Mouse (Mus musculus): ENCODE results near the gene Nek9. TPM values are rescaled to one million over a fixed set of nuclear protein-coding genes. Genes with fewer than 3 reads are reported as not detected.
A peak's percentile ranks its signal among the peaks of the same experiment; 100 is the strongest.

Gene Nek9
- 31.2 and 33.1 TPM in 2 replicates for polyA plus RNA-seq (2016; fragmentation: Nextera tagmentation; extraction: Ambion mirVana)

GRCm38 (mm10) chr12:85339243-85339729 lies at the start of gene Nek9:
Gene Nek9, minus strand, starts transcription at chr12:85339362.
- ATAC-seq (ENCODE audit: insufficient number of reproducible peaks, insufficient read depth, low FRiP score, low TSS enrichment) = peak; percentile 80
- Histone ChIP-seq H3K9me3 (no peaks in the 10 kb centered on the region), H3K4me1 (peaks cover 14% of the 10 kb centered on the region; the same call in 1 of the 2 replicates), H3K36me3 (peaks cover 5% of the 10 kb centered on the region), H3K4me3 (peak within 1 kb of the TSS; percentile 95), H3K9ac (peak within 1 kb of the TSS; percentile 95), H3K27me3 (no peaks in the 10 kb centered on the region), H3K27ac (peak within 1 kb of the TSS; percentile 88), H3K4me2 (replicated peaks) (peak within 1 kb of the TSS; percentile 62)
- under 1% methylated on average over 36 of the region's 36 CpGs for WGBS

GRCm38 (mm10) chr12:85385995-85386375 lies 46.8 kb upstream of the Nek9 start:
- no peaks in the 10 kb centered on the region for H3K4me1 ChIP-seq
- H3K27ac ChIP-seq = no peak overlapping the region
- no peak overlapping the region for H3K4me2 ChIP-seq (replicated peaks)
- H3K27me3 ChIP-seq = no peaks in the 10 kb centered on the region
- no peak overlapping the region for H3K9ac ChIP-seq
- 56% methylated on average over 5 of the region's 5 CpGs for WGBS
- H3K9me3 ChIP-seq = no peaks in the 10 kb centered on the region
- no peak overlapping the region for H3K4me3 ChIP-seq
- ATAC-seq (ENCODE audit: insufficient number of reproducible peaks, insufficient read depth, low FRiP score, low TSS enrichment) = no peak
- no peaks in the 10 kb centered on the region for H3K36me3 ChIP-seq

DNA sequence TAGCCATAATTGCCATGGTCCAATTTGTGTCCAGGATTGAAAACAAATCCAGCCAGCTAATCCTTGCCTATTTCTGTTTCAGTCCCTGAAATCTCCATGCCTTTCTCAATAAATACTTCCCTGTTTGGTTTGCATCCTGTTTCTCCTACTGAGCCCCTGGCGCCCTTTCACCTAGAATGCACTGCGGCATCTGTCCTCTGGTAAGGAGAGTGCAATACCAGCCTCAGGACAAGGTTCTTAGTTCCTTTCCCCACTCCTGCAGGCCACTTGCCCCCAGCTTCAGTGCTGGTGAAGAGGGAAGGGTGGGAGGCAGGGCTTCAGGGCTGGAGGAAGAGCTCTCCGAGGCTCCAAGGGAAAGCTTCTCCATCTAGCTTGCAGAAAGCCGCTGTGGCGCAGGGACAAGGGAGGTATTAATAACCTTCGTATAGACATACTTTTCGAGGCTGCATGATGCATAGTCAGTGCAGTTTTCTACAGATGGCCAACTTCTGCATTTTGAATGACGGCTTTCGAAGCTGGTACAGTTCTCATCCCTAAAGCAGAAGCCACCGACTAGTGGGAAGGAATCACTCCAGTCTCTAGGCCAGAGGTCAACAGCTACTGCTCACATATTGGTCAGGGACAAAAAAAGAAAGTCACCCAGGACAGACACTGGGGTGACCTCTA lies 46.3 kb upstream of the Nek9 start:
- Histone ChIP-seq H3K27me3 (no peaks in the 10 kb centered on the region), H3K9me3 (no peaks in the 10 kb centered on the region), H3K27ac (no peak overlapping the region), H3K4me2 (replicated peaks) (no peak overlapping the region), H3K9ac (no peak overlapping the region), H3K4me1 (no peaks in the 10 kb centered on the region), H3K4me3 (no peak overlapping the region), H3K36me3 (no peaks in the 10 kb centered on the region)
- WGBS = 70% methylated on average over 10 of the region's 10 CpGs
- no peak for ATAC-seq (ENCODE audit: insufficient number of reproducible peaks, insufficient read depth, low FRiP score, low TSS enrichment)

DNA sequence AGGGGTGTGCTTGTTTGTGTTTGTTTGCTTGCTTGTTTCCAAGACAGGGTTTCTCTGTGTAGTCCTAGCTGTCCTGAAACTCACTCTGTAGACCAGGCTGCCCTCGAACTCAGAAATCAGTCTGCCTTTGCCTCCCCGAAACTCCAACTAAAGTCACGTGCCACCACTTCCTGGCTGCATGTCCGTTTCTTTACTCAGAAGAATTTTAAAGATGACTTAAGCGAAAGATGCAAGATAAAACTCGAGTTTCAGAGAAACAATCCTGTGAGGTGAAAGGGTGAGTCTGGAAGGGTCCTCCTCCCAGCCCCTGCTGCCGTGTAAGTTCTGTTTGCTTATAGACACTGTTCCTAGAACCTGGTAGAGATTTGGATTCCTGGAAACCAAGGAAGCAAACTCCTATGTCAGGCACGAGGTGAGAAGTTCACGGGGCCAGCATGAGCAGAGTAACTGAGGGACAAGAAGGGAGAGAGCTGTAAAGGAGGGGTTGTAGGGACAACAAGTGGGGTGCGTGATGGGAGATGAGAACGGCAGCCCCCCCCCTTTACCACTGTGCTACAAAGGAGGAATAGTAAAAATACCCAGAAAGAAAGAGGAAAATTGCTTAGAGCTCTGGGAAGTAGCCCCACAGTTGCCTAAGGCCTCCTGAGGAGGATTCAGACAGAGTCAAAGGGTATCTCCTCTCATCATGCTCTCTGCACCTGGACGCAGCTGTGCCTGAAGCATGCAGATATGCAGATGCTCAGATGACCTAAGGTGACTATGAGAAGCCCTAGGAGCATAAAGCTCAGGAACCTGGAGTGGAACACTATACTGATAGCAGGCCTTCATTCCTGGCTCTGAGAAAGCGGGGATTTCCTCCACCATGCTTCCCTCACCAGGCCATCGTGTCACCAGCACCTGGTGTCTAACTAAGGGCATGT lies 43.9 kb upstream of the Nek9 start:
- H3K9me3 ChIP-seq = no peaks in the 10 kb centered on the region
- H3K9ac ChIP-seq = no peak overlapping the region
- H3K27ac ChIP-seq = no peak overlapping the region
- H3K4me1 ChIP-seq = no peaks in the 10 kb centered on the region
- no peak for ATAC-seq (ENCODE audit: insufficient number of reproducible peaks, insufficient read depth, low FRiP score, low TSS enrichment)
- no peaks in the 10 kb centered on the region for H3K27me3 ChIP-seq
- no peak overlapping the region for H3K4me3 ChIP-seq
- H3K4me2 ChIP-seq (replicated peaks) = no peak overlapping the region
- H3K36me3 ChIP-seq = no peaks in the 10 kb centered on the region
- 72% methylated on average over 14 of the region's 14 CpGs for WGBS

DNA sequence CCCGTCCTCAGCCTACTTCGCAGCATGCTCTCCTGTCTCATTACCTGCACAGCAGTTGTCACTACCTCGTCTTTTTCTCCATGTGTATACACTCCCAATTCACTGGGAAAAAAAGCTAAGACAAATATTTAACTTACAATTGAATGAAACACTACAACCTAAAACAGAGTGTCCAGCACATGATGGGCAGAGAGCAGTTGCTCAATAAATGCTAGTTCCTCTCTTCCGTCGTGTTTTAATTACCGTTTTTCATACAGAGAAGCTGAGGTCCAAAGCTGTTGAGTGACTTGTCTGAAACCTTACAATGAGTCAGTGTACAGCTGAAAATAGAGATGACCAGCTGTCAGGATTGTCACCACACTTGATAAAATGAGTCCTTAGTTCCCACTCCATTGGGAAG lies 42.4 kb upstream of the Nek9 start:
- Histone ChIP-seq H3K27ac (no peak overlapping the region), H3K9ac (no peak overlapping the region), H3K4me3 (no peak overlapping the region), H3K4me2 (replicated peaks) (no peak overlapping the region), H3K9me3 (no peaks in the 10 kb centered on the region), H3K4me1 (no peaks in the 10 kb centered on the region), H3K36me3 (no peaks in the 10 kb centered on the region), H3K27me3 (no peaks in the 10 kb centered on the region)
- no peak for ATAC-seq (ENCODE audit: insufficient number of reproducible peaks, insufficient read depth, low FRiP score, low TSS enrichment)
- WGBS = 86% methylated on average over 6 of the region's 6 CpGs

- WGBS = 71% methylated on average over 7 of the region's 7 CpGs
- Histone ChIP-seq H3K9ac (no peak overlapping the region), H3K9me3 (no peaks in the 10 kb centered on the region), H3K27me3 (no peaks in the 10 kb centered on the region), H3K4me2 (replicated peaks) (no peak overlapping the region), H3K36me3 (no peaks in the 10 kb centered on the region), H3K4me1 (no peaks in the 10 kb centered on the region), H3K4me3 (no peak overlapping the region), H3K27ac (no peak overlapping the region)
- no peak for ATAC-seq (ENCODE audit: insufficient number of reproducible peaks, insufficient read depth, low FRiP score, low TSS enrichment)
Observed at GRCm38 (mm10) chr12:85380942-85381341, 41.8 kb upstream of the Nek9 start.

DNA sequence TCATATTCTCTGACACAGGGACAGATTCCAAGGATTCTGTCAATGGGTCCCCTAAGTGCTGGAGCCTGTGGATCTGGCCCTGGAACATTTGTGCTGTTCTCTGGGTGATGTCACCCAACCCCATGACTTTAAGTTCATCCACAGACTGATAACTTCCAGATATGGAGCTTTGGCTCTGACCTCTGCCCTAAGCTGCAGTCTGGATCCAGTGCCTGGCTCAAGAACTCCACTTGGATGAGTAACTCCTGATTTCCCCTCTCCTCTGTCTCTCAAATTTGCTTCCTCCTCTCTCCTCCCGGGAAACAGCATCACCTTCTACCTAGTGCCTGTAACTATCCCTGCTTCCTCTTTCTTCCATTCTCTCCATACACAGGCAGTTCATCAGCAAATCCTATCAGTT lies 41.1 kb upstream of the Nek9 start:
- Histone ChIP-seq H3K9ac (no peak overlapping the region), H3K4me1 (no peaks in the 10 kb centered on the region), H3K27me3 (no peaks in the 10 kb centered on the region), H3K9me3 (no peaks in the 10 kb centered on the region), H3K36me3 (no peaks in the 10 kb centered on the region), H3K4me2 (replicated peaks) (no peak overlapping the region), H3K27ac (no peak overlapping the region), H3K4me3 (no peak overlapping the region)
- ATAC-seq (ENCODE audit: insufficient number of reproducible peaks, insufficient read depth, low FRiP score, low TSS enrichment) = no peak
- 69% methylated on average over 1 of the region's 1 CpGs for WGBS

DNA sequence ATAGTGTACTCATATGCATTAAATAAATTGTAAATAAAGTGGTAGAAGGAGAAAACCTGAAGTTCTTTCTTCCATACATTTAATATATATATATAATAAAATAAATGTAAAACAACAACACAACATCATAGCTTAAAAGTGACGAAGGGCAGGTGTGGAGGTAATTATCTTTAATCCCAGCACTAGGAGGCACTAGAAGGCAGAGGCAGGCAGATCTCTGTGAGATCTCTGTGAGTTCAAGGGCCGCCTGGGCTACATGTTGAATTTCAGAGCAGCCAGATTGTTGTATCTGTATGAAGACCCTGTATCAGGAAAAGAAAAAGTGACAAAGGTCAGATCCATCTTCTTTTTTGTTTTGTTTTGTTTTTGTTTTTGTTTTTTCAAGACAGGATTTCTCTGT lies 39.1 kb upstream of the Nek9 start:
- no peak for ATAC-seq (ENCODE audit: insufficient number of reproducible peaks, insufficient read depth, low FRiP score, low TSS enrichment)
- Histone ChIP-seq H3K27ac (no peak overlapping the region), H3K4me3 (no peak overlapping the region), H3K4me1 (no peaks in the 10 kb centered on the region), H3K27me3 (no peaks in the 10 kb centered on the region), H3K9ac (no peak overlapping the region), H3K9me3 (no peaks in the 10 kb centered on the region), H3K4me2 (replicated peaks) (no peak overlapping the region), H3K36me3 (no peaks in the 10 kb centered on the region)
- WGBS = 81% methylated on average over 2 of the region's 2 CpGs

- H3K27me3 ChIP-seq = no peaks in the 10 kb centered on the region
- H3K9ac ChIP-seq = peak within 1 kb of the TSS; percentile 83
- peak within 1 kb of the TSS; percentile 83 for H3K27ac ChIP-seq
- H3K4me3 ChIP-seq = peak within 1 kb of the TSS; percentile 79
- no peaks in the 10 kb centered on the region for H3K36me3 ChIP-seq
- 1% methylated on average over 37 of the region's 37 CpGs for WGBS
- peaks cover 7% of the 10 kb centered on the region for H3K4me1 ChIP-seq
- ATAC-seq (ENCODE audit: insufficient number of reproducible peaks, insufficient read depth, low FRiP score, low TSS enrichment) = peak; percentile 91
- H3K4me2 ChIP-seq (replicated peaks) = peak within 1 kb of the TSS; percentile 73
- no peaks in the 10 kb centered on the region for H3K9me3 ChIP-seq
Observed at GRCm38 (mm10) chr12:85374561-85375272, 35.6 kb upstream of the Nek9 start, which contains the start of gene Tmed10. Gene Tmed10, minus strand, starts transcription at chr12:85374847.

DNA sequence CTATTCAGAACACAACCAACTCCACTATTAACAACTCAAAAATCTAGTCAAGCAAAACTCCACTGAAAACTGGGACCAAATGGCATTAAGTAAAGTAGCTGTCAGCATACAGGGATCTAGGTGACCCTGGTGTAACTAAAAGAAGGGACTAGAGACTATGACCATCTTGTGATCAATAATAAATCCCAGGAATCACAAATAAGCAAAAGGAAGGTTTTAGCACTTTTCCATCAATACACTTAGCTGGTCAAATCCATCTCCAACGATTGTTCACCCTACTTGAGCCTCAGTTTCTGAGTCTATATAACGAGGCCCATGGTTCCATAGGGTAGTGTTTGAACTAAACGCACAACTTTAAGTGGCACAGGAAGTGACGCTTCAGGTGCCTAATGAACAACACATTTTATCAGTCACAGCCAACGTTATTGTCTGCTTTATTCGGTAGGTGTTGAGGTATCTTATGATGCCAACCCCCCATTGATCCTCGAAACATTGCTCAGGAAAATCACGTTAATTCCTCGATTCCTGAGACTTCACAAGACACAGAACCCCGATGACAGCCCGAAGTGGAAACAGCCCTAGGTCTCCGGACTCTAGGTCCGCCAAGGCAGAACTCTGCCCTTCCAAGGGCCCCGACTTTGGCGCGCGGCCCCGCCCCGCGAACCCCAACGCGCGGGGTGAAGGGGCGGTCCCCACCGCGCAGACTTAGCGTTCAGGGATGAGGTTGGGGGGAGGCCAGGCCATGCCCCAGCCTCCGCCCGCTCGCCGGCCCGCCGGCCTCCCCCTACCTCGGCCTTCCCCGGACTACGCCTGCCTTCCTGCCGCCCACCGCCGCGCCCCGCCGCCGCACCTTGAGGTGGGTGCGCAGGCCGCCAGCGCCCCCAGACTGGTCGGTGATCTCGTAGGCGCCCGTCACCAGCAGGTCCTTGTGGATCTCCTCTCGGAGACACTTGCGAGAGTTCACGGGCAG lies 34.7 kb upstream of the Nek9 start:
- H3K4me3 ChIP-seq = peak overlapping the region; percentile 79
- H3K27me3 ChIP-seq = no peaks in the 10 kb centered on the region
- H3K4me2 ChIP-seq (replicated peaks) = peak overlapping the region; percentile 73
- peak overlapping the region; percentile 83 for H3K9ac ChIP-seq
- 2% methylated on average over 51 of the region's 53 CpGs for WGBS
- no peaks in the 10 kb centered on the region for H3K9me3 ChIP-seq
- H3K36me3 ChIP-seq = no peaks in the 10 kb centered on the region
- H3K27ac ChIP-seq = peak overlapping the region; percentile 83
- peaks cover 7% of the 10 kb centered on the region for H3K4me1 ChIP-seq
- peak; percentile 75 for ATAC-seq (ENCODE audit: insufficient number of reproducible peaks, insufficient read depth, low FRiP score, low TSS enrichment)

All from embryonic facial prominence, embryonic 12.5 days (tissue).